In genomic region chr12:83208011-83208410, GRCm38 (mm10) we compare ENCODE assay signal across 10 mouse cellular contexts.
DNase-seq lines count a peak whose midpoint lies in the region; ATAC-seq lines count a peak whose summit lies in the region.
"Had no signal": no experiment of that assay in that cellular context is flagged by ENCODE, and none has a peak within 500 bp of the region (broad histone marks: within the 10 kb centered on the region; RNA-seq: fewer than 3 reads in every experiment).

No protein-coding gene starts in this region.

- ATAC-seq in forebrain, embryonic 15.5 days (replicated peaks) = peak; percentile 66
- no peak for ATAC-seq in forebrain, embryonic 13.5 days
- ATAC-seq in liver, embryonic 12.5 days = no peak

- DNase-seq in brain, adult 2 months (ENCODE audit: low read depth, low spot score) = peak; percentile 92
- peak; percentile 90 to 91 for DNase-seq in cerebellum, postnatal 14 days
- peak; percentile 68 to 83 for DNase-seq in layer of hippocampus, postnatal 14 days (ENCODE audit: low spot score in 2 of 2)
- no peak for DNase-seq in thymus, postnatal 36 days
- no peak for DNase-seq in spleen, adult 18-20 months
- DNase-seq: lung, postnatal 10 days had no signal

- H3K36me3 ChIP-seq in forebrain, embryonic 15.5 days = no peaks in the 10 kb centered on the region
- H3K36me3 ChIP-seq in forebrain, embryonic 13.5 days (ENCODE audit: poor library complexity, severe bottlenecking) = no peaks in the 10 kb centered on the region
- no peaks in the 10 kb centered on the region for H3K36me3 ChIP-seq in liver, embryonic 12.5 days
- H3K36me3 ChIP-seq: limb, embryonic 15.5 days had no signal

- H3K27me3 ChIP-seq in forebrain, embryonic 15.5 days = no peaks in the 10 kb centered on the region
- H3K27me3 ChIP-seq in forebrain, embryonic 13.5 days = no peaks in the 10 kb centered on the region
- peaks cover 8% of the 10 kb centered on the region for H3K27me3 ChIP-seq in liver, embryonic 12.5 days (replicated peaks)
- H3K27me3 ChIP-seq: limb, embryonic 15.5 days had no signal

- H3K4me1 ChIP-seq in forebrain, embryonic 15.5 days = peaks cover 28% of the 10 kb centered on the region
- peaks cover 27% of the 10 kb centered on the region for H3K4me1 ChIP-seq in forebrain, embryonic 13.5 days
- peaks cover 27% of the 10 kb centered on the region for H3K4me1 ChIP-seq in liver, embryonic 12.5 days

- 53% methylated on average over 8 of the region's 8 CpGs for WGBS in forebrain, embryonic 15.5 days
- WGBS in forebrain, embryonic 13.5 days = 59% methylated on average over 8 of the region's 8 CpGs
- 54% methylated on average over 8 of the region's 8 CpGs for WGBS in liver, embryonic 12.5 days (ENCODE audit: insufficient replicate concordance)

- no peak overlapping the region for H3K4me2 ChIP-seq in forebrain, embryonic 15.5 days (replicated peaks)
- H3K4me2 ChIP-seq in forebrain, embryonic 13.5 days = no peak overlapping the region
- H3K4me2 ChIP-seq in liver, embryonic 12.5 days = no peak overlapping the region
- H3K4me2 ChIP-seq: limb, embryonic 15.5 days had no signal

- H3K9me3 ChIP-seq in forebrain, embryonic 15.5 days = no peaks in the 10 kb centered on the region
- no peaks in the 10 kb centered on the region for H3K9me3 ChIP-seq in forebrain, embryonic 13.5 days (replicated peaks)
- no peaks in the 10 kb centered on the region for H3K9me3 ChIP-seq in liver, embryonic 12.5 days (replicated peaks)
- H3K9me3 ChIP-seq: limb, embryonic 15.5 days had no signal

- no peak overlapping the region for H3K9ac ChIP-seq in forebrain, embryonic 15.5 days (replicated peaks)
- no peak overlapping the region for H3K9ac ChIP-seq in forebrain, embryonic 13.5 days
- H3K9ac ChIP-seq in liver, embryonic 12.5 days = no peak overlapping the region
- H3K9ac ChIP-seq: limb, embryonic 15.5 days had no signal

- H3K27ac ChIP-seq in forebrain, embryonic 15.5 days (replicated peaks) = peak overlapping the region; percentile 50
- no peak overlapping the region for H3K27ac ChIP-seq in forebrain, embryonic 13.5 days
- no peak overlapping the region for H3K27ac ChIP-seq in liver, embryonic 12.5 days
- H3K27ac ChIP-seq: limb, embryonic 15.5 days had no signal

- no peak overlapping the region for H3K4me3 ChIP-seq in forebrain, embryonic 15.5 days
- H3K4me3 ChIP-seq in forebrain, embryonic 13.5 days = no peak overlapping the region
- H3K4me3 ChIP-seq in liver, embryonic 12.5 days = no peak overlapping the region
- H3K4me3 ChIP-seq: limb, embryonic 15.5 days had no signal

Comparison
In these comparisons a context has a peak if more than half of its experiments do, and no peak if none do; other contexts are left out.
1. DNase-seq: peak in brain, adult 2 months (single experiment), cerebellum, postnatal 14 days (2 of 2) and layer of hippocampus, postnatal 14 days (2 of 2); none in thymus, postnatal 36 days (0 of 2) and spleen, adult 18-20 months (0 of 2).